Mouse (Mus musculus) lung, postnatal 10 days (tissue): Measurements from ENCODE around the gene Dnase2b.

ENCODE experiments used
- DNase-seq: peaks from one replicate; pipeline ENCODE4 v3.0.0; 2021

Gene Dnase2b

GRCm38 (mm10) chr3:146611821-146612220, 3.6 kb downstream of the Dnase2b start:
- no peak for DNase-seq

GRCm38 (mm10) chr3:146611261-146611660, 4.1 kb downstream of the Dnase2b start:
- no peak for DNase-seq

GRCm38 (mm10) chr3:146610322-146610721, 5.1 kb downstream of the Dnase2b start:
- no peak for DNase-seq

- no peak for DNase-seq
These were observed 8.0 kb downstream of the Dnase2b start for GRCm38 (mm10) chr3:146607368-146607767.

- no peak for DNase-seq
These were observed 10.7 kb downstream of the Dnase2b start for GRCm38 (mm10) chr3:146604647-146605046.

- no peak for DNase-seq
These were observed 12.9 kb downstream of the Dnase2b start for GRCm38 (mm10) chr3:146602531-146602930.

- no peak for DNase-seq
These were observed 14.2 kb downstream of the Dnase2b start for GRCm38 (mm10) chr3:146601205-146601604.

- no peak for DNase-seq
These were observed 16.0 kb downstream of the Dnase2b start for GRCm38 (mm10) chr3:146599198-146599900.

GRCm38 (mm10) chr3:146598411-146598810, 17.0 kb downstream of the Dnase2b start:
- DNase-seq: peak; percentile 27

- no peak for DNase-seq
These were observed 18.5 kb downstream of the Dnase2b start for GRCm38 (mm10) chr3:146596864-146597263.

- no peak for DNase-seq
These were observed 19.0 kb downstream of the Dnase2b start for GRCm38 (mm10) chr3:146596387-146596786.

- no peak for DNase-seq
These were observed 20.0 kb downstream of the Dnase2b start for GRCm38 (mm10) chr3:146595440-146595839.

GRCm38 (mm10) chr3:146591601-146592000, 23.8 kb downstream of the Dnase2b start:
- DNase-seq: no peak

- DNase-seq: no peak
These were observed 24.2 kb downstream of the Dnase2b start for GRCm38 (mm10) chr3:146591159-146591558.

- DNase-seq: no peak
These were observed 25.9 kb downstream of the Dnase2b start for GRCm38 (mm10) chr3:146589523-146589922.

GRCm38 (mm10) chr3:146586616-146587015, 28.8 kb downstream of the Dnase2b start:
- DNase-seq: no peak

- no peak for DNase-seq
These were observed 31.5 kb downstream of the Dnase2b start for GRCm38 (mm10) chr3:146583908-146584307.

- DNase-seq: no peak
These were observed 31.9 kb downstream of the Dnase2b start for GRCm38 (mm10) chr3:146583478-146583877.

GRCm38 (mm10) chr3:146580039-146580729, 35.2 kb downstream of the Dnase2b start:
- no peak for DNase-seq

GRCm38 (mm10) chr3:146577591-146577990, 37.8 kb downstream of the Dnase2b start:
- no peak for DNase-seq

- peak; percentile 34 for DNase-seq
These were observed 44.1 kb downstream of the Dnase2b start for GRCm38 (mm10) chr3:146571341-146571740.

- DNase-seq: no peak
These were observed 44.5 kb downstream of the Dnase2b start for GRCm38 (mm10) chr3:146570939-146571338.

GRCm38 (mm10) chr3:146570148-146570782, 45.1 kb downstream of the Dnase2b start, which contains the start of gene Uox:
TSS of gene Uox (plus strand) at chr3:146570426.
- no peak for DNase-seq

GRCm38 (mm10) chr3:146569594-146569993, 45.8 kb downstream of the Dnase2b start:
- no peak for DNase-seq
